In genomic region chr1:93949087-93949486, GRCm38 (mm10) we compare ENCODE assay signal across 8 mouse cellular contexts. TPM values are rescaled to one million over a fixed set of nuclear protein-coding genes. Genes with fewer than 3 reads are reported as not detected.
"Had no signal": no experiment of that assay in that cellular context is flagged by ENCODE, and none has a peak within 500 bp of the region (broad histone marks: within the 10 kb centered on the region; RNA-seq: fewer than 3 reads in every experiment).

No protein-coding gene starts in this region.

RNA-seq across cellular contexts. Expression of gene Gal3st2b, which starts 31.0 kb away (rescaled TPM):
- polyA plus RNA-seq: kidney, embryonic 15.5 days; liver, adult 2 months; liver, embryonic 14.5 days; macrophage; midbrain, embryonic 13.5 days had no signal

RNA-seq across cellular contexts. Expression of gene Gal3st2c, which starts 41.2 kb away (rescaled TPM):
- polyA plus RNA-seq: kidney, adult 2 months; kidney, embryonic 15.5 days; limb, embryonic 13.5 days; liver, adult 2 months; liver, embryonic 14.5 days; macrophage; midbrain, embryonic 13.5 days; midbrain, postnatal 0 days had no signal
